Mouse (Mus musculus) layer of hippocampus, postnatal 14 days (tissue): Measurements from ENCODE around the gene Gcfc2. TPM values are rescaled to one million over a fixed set of nuclear protein-coding genes. Genes with fewer than 3 reads are reported as not detected.
A peak's percentile ranks its signal among the peaks of the same experiment; 100 is the strongest.

Source experiments
- DNase-seq, 2 experiments: peaks; one replicate each; pipeline ENCODE4 v3.0.0; 2021 to 2022; ENCODE audit warnings: low spot score in 2 of 2, mixed read lengths in 1 of 2
- long read RNA-seq, 2 experiments: library from polyadenylated mRNA; stranded (forward); transcript quantifications; one replicate each; pipeline ENCODE4 v2.0.0; 2021
- total RNA-seq, 2 experiments: library from RNA; stranded (reverse); gene quantifications; 2 replicates each; pipeline ENCODE4 v1.2.3; 2021

Gene Gcfc2
- total RNA-seq: 10 to 100 TPM; 14.0 to 14.8 TPM
- long read RNA-seq, experiment 1, full-length matches to known transcripts: 3 of 6 reads
- long read RNA-seq, experiment 1, partial matches to known transcripts: 0 of 6 reads
- long read RNA-seq, experiment 1, other reads (novel, unspliced or antisense): 3 of 6 reads
- long read RNA-seq, experiment 2, full-length matches to known transcripts: 4 of 5 reads
- long read RNA-seq, experiment 2, partial matches to known transcripts: 0 of 5 reads
- long read RNA-seq, experiment 2, other reads (novel, unspliced or antisense): 1 of 5 reads

DNA sequence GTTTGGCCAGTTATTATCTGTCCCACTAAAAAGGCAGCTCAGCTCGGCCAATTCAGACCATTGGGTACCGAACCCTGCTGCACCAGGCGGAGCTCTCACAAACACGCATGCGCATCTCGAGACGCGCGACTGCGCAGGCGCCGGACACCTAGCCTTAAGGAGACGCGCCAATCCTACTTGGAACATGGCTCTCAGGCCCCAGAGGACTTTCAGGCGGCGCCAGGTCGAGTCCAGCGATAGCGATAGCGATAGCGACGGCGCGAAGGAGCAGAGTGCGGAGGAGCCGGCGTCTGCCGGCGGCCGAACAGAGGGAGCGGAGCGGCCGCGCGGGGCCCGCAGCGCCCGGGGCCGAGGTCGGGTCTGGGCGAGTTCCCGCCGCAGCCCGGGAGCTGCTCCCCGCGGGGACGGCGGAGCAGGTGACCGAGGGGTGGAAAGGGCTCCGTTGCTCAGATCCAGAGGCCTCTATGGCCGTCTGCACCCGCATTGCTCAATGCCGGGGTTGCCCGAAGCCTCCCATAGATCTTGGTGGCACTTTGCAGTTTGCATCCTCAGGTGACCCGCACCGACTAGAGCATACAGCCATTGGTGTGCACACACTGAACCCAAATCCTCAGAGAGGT, at the start of gene Gcfc2:
Gene Gcfc2 (plus strand): TSS at position 147 of the 620 bp plus-strand sequence.
- peak; percentile 92 to 95 for DNase-seq

DNA sequence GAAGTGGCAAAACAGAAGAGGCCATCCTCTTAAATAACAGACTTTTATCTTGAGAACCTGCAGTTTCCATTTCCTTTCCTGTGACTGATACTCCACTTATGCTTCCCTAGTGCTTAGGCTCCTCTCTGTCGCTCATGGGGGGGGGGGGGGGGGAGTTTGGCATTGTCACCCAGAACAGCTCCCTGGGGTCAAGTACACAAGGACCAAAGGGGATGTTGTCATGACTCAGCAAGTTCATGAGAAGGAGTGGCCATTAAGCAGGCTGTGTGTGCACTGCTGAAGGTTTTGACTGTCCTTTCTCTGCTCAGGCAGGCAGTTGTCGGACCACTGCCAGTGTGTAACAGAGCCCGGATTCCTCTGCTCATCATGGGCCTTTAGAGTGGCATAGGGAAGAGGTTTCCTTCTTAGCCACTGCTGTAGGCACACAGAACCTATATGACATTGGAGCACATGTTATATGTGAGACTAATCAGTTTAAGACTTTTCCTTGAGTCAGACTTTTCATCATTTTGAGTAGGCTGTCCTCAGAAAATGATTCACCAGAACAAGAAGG, 27.7 kb upstream of the Gcfc2 start:
- DNase-seq: no peak

DNA sequence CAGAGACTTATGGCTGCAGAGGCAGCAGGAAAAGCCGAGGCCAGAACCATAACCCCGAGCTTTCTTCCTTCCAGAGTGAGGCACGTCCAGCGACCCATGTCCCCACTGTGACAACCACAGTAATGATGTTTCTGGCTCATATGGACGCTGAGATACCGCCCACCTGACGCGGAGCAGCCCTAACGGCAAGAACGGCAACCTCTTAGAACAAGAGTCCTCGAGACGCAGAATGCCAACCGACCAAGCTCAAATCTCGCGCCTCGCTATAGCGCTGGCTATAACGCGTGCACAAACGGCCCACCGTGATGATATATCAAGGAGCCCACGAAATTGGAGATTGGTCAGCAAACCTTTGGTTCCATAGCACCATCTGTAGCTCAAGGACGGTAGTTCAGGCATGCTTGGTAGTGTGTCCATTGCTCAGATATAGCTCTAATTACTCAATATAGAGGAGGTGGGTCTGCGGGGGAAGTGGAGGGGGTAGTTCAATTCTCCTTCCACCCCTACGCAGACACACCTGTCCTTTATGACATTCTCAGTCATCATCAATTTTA, 13.1 kb upstream of the Gcfc2 start:
- no peak for DNase-seq

DNA sequence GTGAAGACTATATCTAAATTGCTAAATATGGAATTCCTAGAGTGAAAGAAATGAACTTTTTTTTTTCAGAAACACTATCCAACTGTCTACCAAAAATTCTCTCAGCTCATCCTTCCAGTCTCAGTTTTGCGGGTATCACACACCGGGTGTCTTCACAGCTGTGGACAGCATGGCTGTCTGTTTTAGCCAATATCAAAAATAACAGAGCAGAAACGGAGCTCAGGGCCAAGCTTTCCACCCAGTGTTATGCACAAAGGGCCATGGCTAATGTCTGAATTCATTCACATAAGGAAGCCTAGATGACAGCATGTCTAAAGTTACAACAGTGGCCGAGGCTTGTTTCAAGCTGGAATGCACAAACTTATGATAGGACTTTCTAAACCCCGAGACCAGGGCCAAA, 12.2 kb upstream of the Gcfc2 start:
- DNase-seq: no peak

DNA sequence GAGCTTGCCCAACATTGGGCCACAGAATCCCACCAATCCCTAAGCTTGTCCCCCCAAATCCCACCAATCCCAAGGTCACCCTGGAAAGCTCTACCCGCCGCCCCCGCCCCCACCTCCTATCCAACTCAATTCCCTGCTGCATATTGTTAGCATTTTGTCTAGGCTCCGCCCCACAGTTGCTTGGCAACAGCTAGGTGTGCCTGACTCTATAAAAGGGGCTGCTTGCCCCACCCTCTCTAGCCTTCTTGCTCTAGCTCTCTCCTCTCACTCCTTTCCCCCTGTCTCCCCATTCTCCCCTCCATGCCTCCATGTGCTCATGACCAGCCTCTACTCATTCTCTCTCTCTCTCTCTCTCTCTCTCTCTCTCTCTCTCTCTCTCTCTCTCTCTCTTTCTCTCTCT, 11.8 kb upstream of the Gcfc2 start:
- no peak for DNase-seq

DNA sequence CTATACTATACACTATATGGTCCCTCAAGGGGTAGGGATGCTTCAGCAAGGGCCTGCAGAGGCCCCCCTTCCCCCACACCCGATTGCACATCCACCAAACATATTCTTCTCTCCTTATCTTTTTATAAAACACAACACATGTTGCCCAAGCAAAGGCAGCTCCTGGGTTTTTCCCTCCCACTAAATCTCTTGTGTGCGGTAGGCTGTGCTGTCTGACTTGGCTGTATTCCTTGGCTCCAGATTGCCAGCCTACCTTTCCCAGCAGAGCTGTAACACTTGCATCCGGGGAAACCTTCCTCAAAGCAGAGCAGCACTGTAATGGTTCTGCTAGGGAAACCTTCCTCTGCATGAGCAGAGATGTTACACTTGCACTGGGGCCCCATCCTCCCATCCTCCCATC, 11.3 kb upstream of the Gcfc2 start:
- DNase-seq: peak; percentile 19 to 55

DNA sequence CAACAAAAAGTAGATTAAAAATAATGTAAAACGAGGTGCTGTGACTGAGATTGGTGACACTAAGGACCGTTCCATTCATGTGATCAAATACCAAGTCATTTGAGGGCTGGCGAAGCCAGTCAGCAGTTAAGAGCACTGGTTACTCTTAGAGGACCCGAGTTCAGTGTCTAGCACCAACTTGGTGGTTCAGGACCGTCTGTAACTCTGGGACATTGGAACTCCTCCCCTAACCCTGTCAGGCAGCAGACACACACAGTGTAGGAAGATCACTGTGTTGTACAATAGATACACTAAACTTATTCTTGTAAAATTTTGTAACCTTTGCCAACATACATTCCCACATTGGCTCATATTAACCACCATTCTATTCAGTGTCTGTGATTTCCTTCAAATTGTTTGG, 835 bp downstream of the Gcfc2 start:
- no peak for DNase-seq

DNA sequence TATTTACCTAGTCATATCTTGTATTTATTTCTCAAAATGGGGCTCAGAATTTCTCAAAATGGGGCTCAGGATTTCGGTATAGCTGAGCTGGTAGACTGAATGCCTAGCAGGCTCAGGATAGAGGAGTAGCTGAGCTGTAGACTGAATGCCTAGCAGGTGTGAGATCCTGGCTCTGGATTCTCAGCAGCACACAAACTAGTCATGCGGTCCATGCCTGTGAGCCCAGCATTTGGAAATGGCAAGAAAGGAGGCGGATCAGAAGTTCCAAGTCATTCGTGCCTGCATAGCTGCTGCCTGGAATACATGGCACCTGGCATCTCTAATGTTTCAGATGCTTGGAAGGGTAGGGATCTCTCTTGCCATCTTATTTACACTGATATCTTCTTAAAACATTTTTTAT, 5.9 kb downstream of the Gcfc2 start:
- no peak for DNase-seq

DNA sequence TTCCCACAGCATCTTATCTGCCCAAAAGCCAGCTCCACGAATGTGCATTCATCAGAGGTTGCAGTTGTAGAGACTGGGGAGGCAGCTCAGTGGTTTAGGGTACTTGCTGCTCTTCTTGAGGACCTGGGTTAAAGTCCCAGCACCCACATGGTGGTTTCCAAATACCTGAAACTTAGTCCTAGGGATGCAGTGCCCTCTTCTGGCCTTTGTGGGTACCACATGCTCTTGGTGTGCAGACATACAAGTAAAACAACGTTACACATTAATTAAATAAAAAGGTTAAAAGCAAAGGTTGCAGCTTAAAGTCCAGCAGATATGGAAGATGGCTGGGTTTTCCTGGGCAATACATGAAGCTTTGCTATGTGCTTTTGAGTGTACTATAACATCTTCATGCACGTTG, 9.8 kb downstream of the Gcfc2 start:
- no peak for DNase-seq

DNA sequence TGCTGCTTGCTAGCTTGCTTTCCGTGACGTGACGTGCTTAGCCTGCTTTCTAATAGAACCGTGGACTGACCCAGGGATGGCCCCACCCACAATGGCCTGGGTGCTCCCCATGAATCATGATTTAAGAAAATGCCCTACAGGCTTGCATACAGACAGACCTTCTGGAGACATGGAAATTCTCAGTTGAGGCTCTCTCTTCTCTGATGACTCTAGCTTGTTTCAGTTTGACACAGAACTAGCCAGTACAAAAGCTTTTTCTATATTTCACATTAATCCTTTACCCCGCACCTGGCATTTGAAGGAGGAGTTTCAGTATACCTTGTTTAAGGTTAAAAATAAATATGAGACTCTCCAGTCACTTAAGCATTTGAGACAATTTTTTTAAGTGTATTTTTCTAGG, 18.2 kb downstream of the Gcfc2 start:
- no peak for DNase-seq

DNA sequence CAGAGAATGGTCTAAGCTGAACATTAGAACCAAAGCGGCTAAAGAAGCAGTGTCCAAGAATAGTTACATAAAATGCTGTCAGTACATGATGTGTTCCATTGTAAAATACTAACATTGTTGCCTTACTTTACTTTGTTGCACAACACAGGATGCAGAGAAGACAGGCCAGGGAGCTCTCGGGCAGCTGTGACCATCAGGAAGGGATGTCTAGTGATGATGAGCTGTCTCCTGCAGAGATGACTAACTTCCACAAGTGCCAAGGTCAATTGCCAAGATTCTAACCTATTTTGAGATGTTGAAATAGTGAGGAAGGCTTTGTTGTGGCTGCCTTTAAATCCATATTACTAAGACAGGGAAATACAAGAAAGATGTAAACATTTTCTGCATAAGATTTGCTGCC, 19.8 kb downstream of the Gcfc2 start:
- no peak for DNase-seq

DNA sequence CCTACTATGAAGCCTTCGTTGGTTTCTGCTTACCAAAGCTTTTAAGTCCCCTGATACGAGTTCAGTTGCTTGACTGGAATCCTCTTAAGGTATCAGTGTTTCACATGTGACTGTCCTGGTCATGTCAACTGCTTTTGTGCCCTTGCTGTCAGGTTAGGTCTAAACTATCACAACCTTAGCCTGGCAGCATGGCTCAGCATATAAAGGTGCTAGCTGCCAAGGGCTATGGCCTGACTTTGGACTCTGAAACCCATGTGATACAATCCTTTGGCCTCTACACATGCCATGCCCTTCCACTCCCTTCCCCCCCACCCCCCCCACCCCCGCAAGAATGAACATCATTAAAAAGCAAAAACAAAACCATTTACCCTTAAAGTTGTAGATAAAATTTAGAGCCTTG, 21.0 kb downstream of the Gcfc2 start:
- no peak for DNase-seq

DNA sequence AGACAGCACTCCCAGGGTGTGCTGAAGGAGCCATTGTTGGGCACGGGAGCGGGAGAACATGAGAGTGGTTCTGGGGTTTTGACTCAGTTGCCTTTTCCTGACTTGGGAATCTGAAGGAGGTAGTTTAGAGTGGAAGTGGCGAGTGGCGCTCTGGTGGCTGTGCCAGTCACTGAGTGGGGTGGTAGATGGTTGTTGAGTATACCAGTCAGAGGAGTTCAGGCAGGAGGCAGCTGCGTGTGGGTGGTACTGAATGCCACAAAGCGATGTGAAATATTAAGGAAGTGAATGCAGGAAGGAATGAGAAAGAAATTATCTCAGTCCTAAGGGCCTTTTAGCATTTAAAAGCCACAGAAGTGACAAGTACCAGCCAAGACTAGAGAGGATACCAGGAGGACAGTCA, 23.4 kb downstream of the Gcfc2 start:
- DNase-seq: no peak

DNA sequence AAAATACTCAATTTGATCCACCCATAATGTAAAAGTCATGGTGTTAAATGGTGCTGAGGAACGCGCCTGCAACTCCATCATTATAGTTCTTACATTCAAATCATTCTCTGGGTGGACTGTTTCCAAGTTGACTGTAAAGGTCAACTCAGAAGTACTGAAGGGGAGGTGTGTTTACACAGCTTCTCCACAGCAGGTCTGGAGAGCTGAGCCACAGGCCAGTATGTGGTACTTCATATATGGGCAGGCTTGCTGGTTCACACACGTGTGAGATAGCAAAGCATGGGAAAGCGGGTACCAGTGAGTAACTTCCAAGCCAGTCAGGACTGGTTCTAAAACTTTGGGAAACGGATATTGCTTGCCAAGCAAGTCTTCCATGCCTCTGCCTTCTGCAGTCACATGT, 31.7 kb downstream of the Gcfc2 start:
- no peak for DNase-seq

DNA sequence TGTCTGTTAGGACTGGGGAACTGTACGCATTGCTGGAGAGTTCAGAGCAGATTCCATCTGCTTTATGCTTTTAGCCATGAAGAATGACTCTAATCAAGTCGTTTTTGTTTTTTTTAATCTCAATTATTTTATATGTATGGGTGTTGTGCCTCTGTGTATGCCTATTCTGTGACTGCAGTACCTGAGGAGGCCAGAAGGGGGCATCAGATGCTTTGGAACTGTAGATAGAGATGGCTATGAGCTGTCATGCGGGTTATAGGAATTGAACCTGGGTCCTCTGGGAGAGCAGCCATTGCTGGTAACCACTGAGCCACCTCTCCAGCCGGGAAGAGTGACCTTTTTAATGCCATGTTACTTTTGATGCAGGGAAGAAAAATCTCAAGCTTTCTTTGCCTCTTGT, 32.9 kb downstream of the Gcfc2 start:
- DNase-seq: no peak

DNA sequence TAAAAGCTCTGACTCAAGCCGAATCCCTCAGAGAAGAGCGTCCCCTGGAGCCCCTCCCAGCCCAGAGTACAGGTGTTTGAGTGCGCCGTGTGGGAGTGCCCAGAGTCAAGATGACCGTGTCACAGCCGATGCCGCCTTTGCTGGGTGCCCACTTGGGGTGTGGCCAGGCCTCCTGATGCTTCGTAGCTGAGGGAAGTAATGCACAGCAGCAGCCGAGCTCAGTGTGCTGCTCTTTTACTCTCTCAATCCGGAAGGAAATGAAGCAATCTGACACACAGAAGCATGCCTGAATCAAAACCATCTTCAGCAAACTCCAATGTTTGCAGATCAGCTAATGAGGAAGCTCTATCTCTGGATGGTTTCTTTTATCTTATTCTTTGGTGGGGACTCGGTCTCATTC, 34.5 kb downstream of the Gcfc2 start:
- DNase-seq: no peak

DNA sequence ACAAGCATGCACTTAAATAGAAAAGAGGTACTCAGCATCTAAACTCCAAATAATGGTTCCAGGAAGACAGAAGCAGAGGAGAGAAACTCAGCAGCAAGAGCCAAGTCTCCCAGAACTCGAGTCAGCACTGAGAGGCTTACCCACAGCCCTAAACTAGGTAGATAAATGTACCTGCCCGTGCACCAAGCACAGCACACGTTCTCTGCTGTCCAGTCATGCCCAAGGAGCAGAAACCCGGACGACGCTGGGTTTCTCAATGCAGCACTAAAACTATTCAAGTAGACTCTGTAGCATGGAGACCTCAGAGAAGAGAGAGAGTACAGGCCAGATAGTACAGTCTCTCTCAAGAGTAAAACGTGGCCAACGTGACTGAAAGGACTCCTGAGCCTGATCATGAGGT, 36.4 kb downstream of the Gcfc2 start:
- no peak for DNase-seq

DNA sequence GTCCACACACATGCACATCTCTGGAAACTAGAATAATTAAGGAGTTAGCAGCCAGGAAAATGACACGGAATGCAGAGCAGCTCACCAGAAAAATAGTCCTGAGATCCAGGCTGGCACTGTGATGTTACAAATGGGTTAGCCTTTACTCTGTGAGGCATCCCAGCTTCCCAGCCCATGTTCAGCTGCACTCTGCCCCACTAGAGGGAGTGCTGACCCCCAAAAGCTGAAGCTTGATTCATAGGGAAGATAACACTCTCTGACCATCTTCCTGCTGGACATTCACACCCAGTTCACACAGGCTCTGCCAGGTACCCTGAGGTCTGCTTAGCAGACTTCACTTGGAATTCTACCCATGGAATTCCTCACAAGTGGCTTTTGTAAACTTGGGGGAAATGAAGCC, 36.8 kb downstream of the Gcfc2 start:
- no peak for DNase-seq

DNA sequence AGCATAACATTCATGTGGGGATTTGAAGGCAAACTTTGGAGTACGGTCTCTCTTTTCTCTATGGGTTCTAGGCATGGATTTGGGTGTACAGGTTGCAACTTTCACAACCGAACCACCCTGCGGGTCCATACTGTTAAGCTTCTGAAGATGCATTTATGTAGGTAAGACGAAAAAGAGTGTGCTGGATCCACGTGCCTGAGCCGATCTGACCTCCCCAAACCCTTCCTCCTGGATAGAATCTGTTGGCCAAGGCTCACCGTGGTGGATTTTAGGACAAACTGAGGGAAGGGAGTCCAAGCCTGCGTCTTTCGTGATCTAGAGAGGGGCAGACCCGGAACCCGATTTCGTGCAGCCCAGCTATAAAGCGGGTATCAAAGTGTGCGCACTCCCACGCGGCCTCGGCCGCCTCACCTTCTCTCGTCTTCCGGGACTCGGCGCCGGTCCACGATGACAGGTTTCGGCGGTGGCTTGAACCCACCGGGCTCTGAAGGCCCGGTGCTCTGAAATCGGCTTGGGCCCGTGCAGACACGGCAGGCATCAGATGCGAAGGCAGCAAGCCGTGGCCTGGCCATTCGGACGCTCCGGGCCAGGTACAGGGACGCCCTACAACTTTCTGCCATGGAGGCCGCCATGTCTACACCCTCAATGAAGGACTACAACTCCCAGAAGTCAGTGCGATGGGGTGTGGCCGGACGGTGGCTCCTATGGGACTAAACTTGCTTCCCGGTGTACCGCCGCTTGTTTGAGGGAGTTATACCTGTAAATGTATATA, 42.0 kb downstream of the Gcfc2 start, which contains the start of gene Mrpl19:
Gene Mrpl19 (minus strand): TSS at position 663 of the 772 bp plus-strand sequence.
- DNase-seq: peak; percentile 86 to 95

DNA sequence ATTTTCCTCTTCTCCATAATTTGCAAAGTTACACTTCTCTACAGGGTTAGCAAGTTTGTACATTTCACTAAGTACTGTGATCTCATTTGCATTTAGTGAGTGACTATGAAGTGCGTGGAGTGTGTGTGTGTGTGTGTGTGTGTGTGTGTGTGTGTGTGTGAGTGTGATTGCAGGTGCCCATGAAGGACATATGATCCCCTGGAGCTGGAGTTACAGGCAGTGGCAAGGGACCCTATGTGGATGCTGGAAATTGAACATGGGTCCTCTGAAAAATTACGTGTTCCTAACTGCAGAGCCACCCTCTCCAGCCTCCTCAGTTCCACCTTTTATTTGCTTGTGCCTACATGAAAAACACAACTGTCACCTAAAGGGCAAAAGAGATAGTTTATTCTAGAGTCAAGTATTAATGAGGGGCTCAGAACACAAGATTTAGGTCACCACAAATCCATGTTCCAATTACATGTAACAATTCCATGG, 42.6 kb downstream of the Gcfc2 start:
- DNase-seq: no peak

DNA sequence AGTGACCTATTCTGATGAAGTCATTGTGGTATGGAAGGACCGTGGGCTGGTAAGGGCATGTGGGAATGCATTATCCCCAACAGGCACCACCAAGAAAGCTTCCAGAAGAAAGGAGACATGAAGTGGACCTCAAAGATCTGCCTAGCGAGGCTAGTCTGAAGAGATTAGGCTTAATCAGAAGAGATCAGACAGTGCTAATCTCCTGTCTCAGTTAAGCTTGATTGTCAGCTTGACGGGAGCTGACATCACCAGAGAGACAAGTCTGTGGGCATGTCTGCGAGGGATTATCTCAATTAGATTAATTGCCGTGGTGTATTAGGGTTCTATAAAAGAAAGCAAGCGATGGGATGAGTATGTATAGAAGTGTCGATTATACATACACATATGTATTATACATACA, 47.7 kb downstream of the Gcfc2 start:
- no peak for DNase-seq

DNA sequence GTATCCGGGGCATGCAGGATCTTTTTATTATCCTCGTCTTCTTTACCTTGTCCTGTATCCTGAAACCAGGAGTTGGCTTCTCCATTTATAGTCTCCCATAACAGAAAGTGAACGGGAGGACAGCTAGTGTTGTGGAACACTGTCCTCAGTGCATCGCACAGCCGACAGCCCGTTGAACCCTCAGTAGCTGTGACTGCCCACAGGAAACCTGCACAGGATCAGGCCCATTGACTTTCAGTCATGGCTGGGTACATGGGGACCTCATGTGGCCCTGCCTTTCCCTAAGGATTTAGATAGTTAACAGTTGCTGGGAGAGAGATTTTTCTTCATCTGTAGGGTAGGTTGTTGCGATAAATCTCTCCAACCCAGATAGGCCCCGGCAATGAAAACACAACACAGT, 49.1 kb downstream of the Gcfc2 start:
- DNase-seq: no peak
